13 mouse cellular contexts compared by ENCODE assay signal in genomic region chr4:154297761-154298160, GRCm38 (mm10). TPM values are rescaled to one million over a fixed set of nuclear protein-coding genes. Genes with fewer than 3 reads are reported as not detected.
DNase-seq lines count a peak whose midpoint lies in the region; ATAC-seq and TF ChIP-seq lines count a peak whose summit lies in the region.
"Had no signal": no experiment of that assay in that cellular context is flagged by ENCODE, and none has a peak within 500 bp of the region (broad histone marks: within the 10 kb centered on the region; RNA-seq: fewer than 3 reads in every experiment).

No protein-coding gene starts in this region.

- peaks cover 72% of the 10 kb centered on the region for H3K27me3 ChIP-seq in megakaryocyte, embryonic 14.5 days (replicated peaks)
- H3K27me3 ChIP-seq in intestine, postnatal 0 days (replicated peaks; ENCODE audit: control insufficient read depth, insufficient read depth, low read length): 0 out of 2 replicates have a peak, but pooled peaks cover 3% of the 10 kb centered on the region
- peaks cover 17% of the 10 kb centered on the region for H3K27me3 ChIP-seq in liver, embryonic 14.5 days (ENCODE audit: control insufficient read depth, insufficient read depth, low read length)
- peaks cover 10% of the 10 kb centered on the region; the same call in 1 of the 2 replicates for H3K27me3 ChIP-seq in stomach, embryonic 16.5 days (ENCODE audit: control insufficient read depth, insufficient read depth, low read length)

- peak overlapping the region; percentile 26; the same call in 1 of the 2 replicates for H3K9ac ChIP-seq in intestine, postnatal 0 days (ENCODE audit: low read depth, low read length)
- H3K9ac ChIP-seq in liver, embryonic 14.5 days (replicated peaks): no peak overlapping the region
- peak overlapping the region; percentile 34; the same call in 1 of the 2 replicates for H3K9ac ChIP-seq in stomach, embryonic 16.5 days (ENCODE audit: low read length)
- H3K9ac ChIP-seq: hindbrain, embryonic 15.5 days; limb, embryonic 12.5 days had no signal

- no peak for TF ChIP-seq CTCF in intestine, postnatal 0 days (IDR thresholded peaks at IDR 0.05; ENCODE audit: low read depth)
- TF ChIP-seq CTCF in liver, embryonic 14.5 days (IDR thresholded peaks at IDR 0.05; ENCODE audit: low read depth): no peak

- no peak for DNase-seq in liver, embryonic 14.5 days (ENCODE audit: low read depth in 3 of 3, low spot score in 3 of 3)
- no peak for DNase-seq in spleen, adult 18-20 months
- no peak for DNase-seq in testis, postnatal 10 days (ENCODE audit: low spot score)
- no peak for DNase-seq in gastrocnemius, postnatal 25 days
- DNase-seq: adrenal gland, adult 8-10 months; cerebellum, postnatal 36 days had no signal

- H3K27ac ChIP-seq in intestine, postnatal 0 days (ENCODE audit: low read depth, low read length): peak overlapping the region; percentile 93
- no peak overlapping the region for H3K27ac ChIP-seq in liver, embryonic 14.5 days
- H3K27ac ChIP-seq in stomach, embryonic 16.5 days (ENCODE audit: low read length): peak overlapping the region; percentile 87
- H3K27ac ChIP-seq: hindbrain, embryonic 15.5 days; limb, embryonic 12.5 days had no signal

- no peak for ATAC-seq in megakaryocyte, adult 5-6 weeks (ENCODE audit: poor library complexity, severe bottlenecking)
- peak; percentile 31 for ATAC-seq in intestine, postnatal 0 days
- ATAC-seq in liver, embryonic 14.5 days (ENCODE audit: insufficient read depth): 0 out of 2 replicates have a peak, but pooled peaks have one; percentile 16
- ATAC-seq in stomach, embryonic 16.5 days (ENCODE audit: insufficient read depth, low FRiP score): peak; percentile 19; the same call in 1 of the 2 replicates
- ATAC-seq: forebrain, embryonic 16.5 days had no signal

- TF ChIP-seq EP300 in liver, embryonic 14.5 days (IDR thresholded peaks at IDR 0.05; ENCODE audit: low read depth): no peak

- H3K9me3 ChIP-seq in megakaryocyte, embryonic 14.5 days: no peaks in the 10 kb centered on the region
- no peaks in the 10 kb centered on the region for H3K9me3 ChIP-seq in intestine, postnatal 0 days (ENCODE audit: control insufficient read depth)
- H3K9me3 ChIP-seq in liver, embryonic 14.5 days (ENCODE audit: control insufficient read depth, low read length): no peaks in the 10 kb centered on the region
- H3K9me3 ChIP-seq in stomach, embryonic 16.5 days (replicated peaks; ENCODE audit: control insufficient read depth, low read length): no peaks in the 10 kb centered on the region
- H3K9me3 ChIP-seq: hindbrain, embryonic 15.5 days; limb, embryonic 12.5 days had no signal

- no peaks in the 10 kb centered on the region for H3K36me3 ChIP-seq in megakaryocyte, embryonic 14.5 days (replicated peaks; ENCODE audit: low read length)
- H3K36me3 ChIP-seq in intestine, postnatal 0 days (ENCODE audit: control insufficient read depth, insufficient read depth): no peaks in the 10 kb centered on the region
- H3K36me3 ChIP-seq in liver, embryonic 14.5 days (replicated peaks; ENCODE audit: control insufficient read depth, insufficient read depth, low read depth): no peaks in the 10 kb centered on the region
- no peaks in the 10 kb centered on the region for H3K36me3 ChIP-seq in stomach, embryonic 16.5 days (ENCODE audit: control insufficient read depth, insufficient read depth, low read length)
- H3K36me3 ChIP-seq: hindbrain, embryonic 15.5 days; limb, embryonic 12.5 days had no signal

- peak overlapping the region; percentile 76 for H3K4me2 ChIP-seq in intestine, postnatal 0 days (replicated peaks; ENCODE audit: low read depth)
- no peak overlapping the region for H3K4me2 ChIP-seq in liver, embryonic 14.5 days (ENCODE audit: low read depth)
- H3K4me2 ChIP-seq in stomach, embryonic 16.5 days (ENCODE audit: low read depth, low read length): peak overlapping the region; percentile 82
- H3K4me2 ChIP-seq: hindbrain, embryonic 15.5 days; limb, embryonic 12.5 days had no signal

- peaks cover 11% of the 10 kb centered on the region for H3K4me1 ChIP-seq in megakaryocyte, embryonic 14.5 days
- H3K4me1 ChIP-seq in intestine, postnatal 0 days (replicated peaks; ENCODE audit: control insufficient read depth, insufficient read depth, low read length): peaks cover 4% of the 10 kb centered on the region; the same call in 1 of the 2 replicates
- peaks cover 0 to 2% of the 10 kb centered on the region in 2 experiments; a peak in 1 of 4 replicates for H3K4me1 ChIP-seq in liver, embryonic 14.5 days (replicated peaks; ENCODE audit: control insufficient read depth in 2 of 2, insufficient read depth in 2 of 2, low read length in 1 of 2)
- peaks cover 33% of the 10 kb centered on the region for H3K4me1 ChIP-seq in stomach, embryonic 16.5 days (ENCODE audit: control insufficient read depth, insufficient read depth, low read length)

- peak overlapping the region; percentile 62 for H3K4me3 ChIP-seq in megakaryocyte, embryonic 14.5 days (replicated peaks)
- peak overlapping the region; percentile 56 for H3K4me3 ChIP-seq in intestine, postnatal 0 days (ENCODE audit: low read depth, low read length)
- no peak overlapping the region for H3K4me3 ChIP-seq in liver, embryonic 14.5 days (ENCODE audit: insufficient read depth in 1 of 2, low read depth in 2 of 2, low read length in 2 of 2)
- H3K4me3 ChIP-seq in stomach, embryonic 16.5 days (replicated peaks; ENCODE audit: low read length): peak overlapping the region; percentile 57
- H3K4me3 ChIP-seq: hindbrain, embryonic 15.5 days; limb, embryonic 12.5 days had no signal

- 24% methylated on average over 9 of the region's 9 CpGs for WGBS in intestine, postnatal 0 days
- 23% methylated on average over 9 of the region's 9 CpGs for WGBS in liver, embryonic 14.5 days (ENCODE audit: insufficient replicate concordance)
- 26% methylated on average over 9 of the region's 9 CpGs for WGBS in stomach, embryonic 16.5 days

RNA-seq across cellular contexts. Expression of gene Arhgef16, which starts 3.7 kb away (rescaled TPM):
- polyA plus RNA-seq in megakaryocyte, embryonic 14.5 days (2012; ENCODE audit: insufficient read depth, low replicate concordance): not detected in 2 replicates
- total RNA-seq in megakaryocyte, adult 5-6 weeks (2015): not detected in 2 replicates
- not detected in 2 replicates for total RNA-seq in megakaryocyte, adult 5-6 weeks (2017)
- 65.9 and 69.4 TPM in 2 replicates for polyA plus RNA-seq in intestine, postnatal 0 days (2015; fragmentation: Nextera tagmentation; extraction: Ambion mirVana)
- 2.5 and 2.8 TPM in 2 replicates for polyA plus RNA-seq in liver, embryonic 14.5 days (2012; rRNA removed)
- 3.6 and 4.3 TPM in 2 replicates for polyA plus RNA-seq in liver, embryonic 14.5 days (2014; fragmentation: Nextera tagmentation; extraction: Ambion mirVana)
- 36.2 and 41.2 TPM in 2 replicates for polyA plus RNA-seq in stomach, embryonic 16.5 days (2015; fragmentation: Nextera tagmentation; extraction: Ambion mirVana)
- total RNA-seq in gastrocnemius, postnatal 25 days (2021): under 1 TPM; 0.23 to 0.43 TPM

RNA-seq across cellular contexts. Expression of gene B230104I21Rik, which starts 38.2 kb away (rescaled TPM):
- polyA plus RNA-seq in megakaryocyte, embryonic 14.5 days (2012; ENCODE audit: insufficient read depth, low replicate concordance): not detected in 2 replicates
- total RNA-seq in megakaryocyte, adult 5-6 weeks (2015): not detected in 2 replicates
- total RNA-seq in megakaryocyte, adult 5-6 weeks (2017): not detected in 2 replicates
- polyA plus RNA-seq in intestine, postnatal 0 days (2015; fragmentation: Nextera tagmentation; extraction: Ambion mirVana): not detected in 2 replicates
- polyA plus RNA-seq in liver, embryonic 14.5 days (2012; rRNA removed): not detected in 2 replicates
- polyA plus RNA-seq in liver, embryonic 14.5 days (2014; fragmentation: Nextera tagmentation; extraction: Ambion mirVana): not detected in 2 replicates
- polyA plus RNA-seq in stomach, embryonic 16.5 days (2015; fragmentation: Nextera tagmentation; extraction: Ambion mirVana): not detected in 2 replicates
- not detected for total RNA-seq in gastrocnemius, postnatal 25 days (2021)
- total RNA-seq: adrenal gland, adult 8-10 months had no signal
- polyA plus RNA-seq: forebrain, embryonic 16.5 days; hindbrain, embryonic 15.5 days had no signal

Comparison
In these comparisons a context has a peak if more than half of its experiments do, and no peak if none do; other contexts are left out.
1. H3K4me3 ChIP-seq: peak in megakaryocyte, embryonic 14.5 days (single experiment), intestine, postnatal 0 days (single experiment) and stomach, embryonic 16.5 days (single experiment); none in liver, embryonic 14.5 days (0 of 2).